Comparison of ENCODE assay signal across 33 mouse cellular contexts in genomic region chr5:103971051-103971450, GRCm38 (mm10). TPM values are rescaled to one million over a fixed set of nuclear protein-coding genes. Genes with fewer than 3 reads are reported as not detected.
"Had no signal": no experiment of that assay in that cellular context is flagged by ENCODE, and none has a peak within 500 bp of the region (broad histone marks: within the 10 kb centered on the region; RNA-seq: fewer than 3 reads in every experiment).

No protein-coding gene starts in this region.

- H3K9me3 ChIP-seq: heart, embryonic 13.5 days; heart, embryonic 15.5 days; hindbrain, embryonic 10.5 days; hindbrain, embryonic 13.5 days; hindbrain, embryonic 15.5 days; intestine, embryonic 15.5 days; kidney, embryonic 15.5 days; limb, embryonic 10.5 days; limb, embryonic 12.5 days; liver, embryonic 12.5 days had no signal

- H3K36me3 ChIP-seq: heart, embryonic 13.5 days; heart, embryonic 15.5 days; hindbrain, embryonic 10.5 days; hindbrain, embryonic 13.5 days; hindbrain, embryonic 15.5 days; intestine, embryonic 15.5 days; kidney, embryonic 15.5 days; limb, embryonic 10.5 days; limb, embryonic 12.5 days; liver, embryonic 12.5 days had no signal

- H3K4me3 ChIP-seq: gastrocnemius, adult 2 months; heart, embryonic 13.5 days; heart, embryonic 15.5 days; hindbrain, embryonic 10.5 days; hindbrain, embryonic 13.5 days; hindbrain, embryonic 15.5 days; intestine, embryonic 15.5 days; kidney, embryonic 15.5 days; limb, embryonic 10.5 days; limb, embryonic 12.5 days; liver, embryonic 12.5 days had no signal

- H3K27ac ChIP-seq: gastrocnemius, adult 2 months; heart, embryonic 13.5 days; heart, embryonic 15.5 days; hindbrain, embryonic 10.5 days; hindbrain, embryonic 13.5 days; hindbrain, embryonic 15.5 days; hindbrain, postnatal 0 days; intestine, embryonic 15.5 days; kidney, embryonic 15.5 days; kidney, postnatal 0 days; limb, embryonic 10.5 days; limb, embryonic 12.5 days; liver, embryonic 12.5 days; liver, embryonic 14.5 days had no signal

- DNase-seq: gastrocnemius, adult 2 months; gastrocnemius, postnatal 10 days; gastrocnemius, postnatal 25 days; heart, adult 18-20 months; heart, postnatal 14 days; heart, postnatal 4 days; kidney, adult 11 months; kidney, adult 2 months; kidney, adult 9 months; kidney, postnatal 14 days; kidney, postnatal 36 days; layer of hippocampus, adult 9-11 months; layer of hippocampus, postnatal 36 days; liver had no signal

- H3K27me3 ChIP-seq: heart, embryonic 13.5 days; heart, embryonic 15.5 days; hindbrain, embryonic 13.5 days; hindbrain, embryonic 15.5 days; intestine, embryonic 15.5 days; kidney, embryonic 15.5 days; limb, embryonic 12.5 days had no signal

- H3K4me2 ChIP-seq: heart, embryonic 11.5 days; heart, embryonic 13.5 days; heart, embryonic 15.5 days; hindbrain, embryonic 13.5 days; hindbrain, embryonic 15.5 days; intestine, embryonic 15.5 days; kidney, embryonic 15.5 days; limb, embryonic 12.5 days; liver, embryonic 12.5 days had no signal

- H3K4me1 ChIP-seq: heart, embryonic 13.5 days; hindbrain, embryonic 10.5 days; hindbrain, embryonic 13.5 days; hindbrain, embryonic 15.5 days; intestine, embryonic 15.5 days; liver, embryonic 12.5 days had no signal

- ATAC-seq: hindbrain, postnatal 0 days; intestine, embryonic 15.5 days; liver, embryonic 12.5 days had no signal

- H3K9ac ChIP-seq: heart, embryonic 13.5 days; heart, embryonic 15.5 days; hindbrain, embryonic 13.5 days; hindbrain, embryonic 15.5 days; intestine, embryonic 15.5 days; kidney, embryonic 15.5 days; limb, embryonic 12.5 days; liver, embryonic 12.5 days; liver, embryonic 14.5 days had no signal

RNA-seq across cellular contexts. Expression of gene Hsd17b13, which starts 6.2 kb away (rescaled TPM):
- total RNA-seq: gastrocnemius, adult 2 months; gastrocnemius, postnatal 25 days; granulocyte monocyte progenitor cell, adult 5-6 weeks; heart, adult 18-20 months; heart, adult 8-10 months; heart, postnatal 14 days; hindbrain, postnatal 0 days; layer of hippocampus, adult 18-20 months; layer of hippocampus, adult 8-10 months; layer of hippocampus, postnatal 14 days; layer of hippocampus, postnatal 36 days had no signal
- polyA plus RNA-seq: heart, embryonic 15.5 days; hindbrain, embryonic 10.5 days; hindbrain, embryonic 13.5 days; hindbrain, embryonic 15.5 days; hindbrain, postnatal 0 days; limb, embryonic 10.5 days; limb, embryonic 12.5 days had no signal
